Mouse (Mus musculus): ENCODE results near the gene Dpp4.

Dpp4 gene

DNA sequence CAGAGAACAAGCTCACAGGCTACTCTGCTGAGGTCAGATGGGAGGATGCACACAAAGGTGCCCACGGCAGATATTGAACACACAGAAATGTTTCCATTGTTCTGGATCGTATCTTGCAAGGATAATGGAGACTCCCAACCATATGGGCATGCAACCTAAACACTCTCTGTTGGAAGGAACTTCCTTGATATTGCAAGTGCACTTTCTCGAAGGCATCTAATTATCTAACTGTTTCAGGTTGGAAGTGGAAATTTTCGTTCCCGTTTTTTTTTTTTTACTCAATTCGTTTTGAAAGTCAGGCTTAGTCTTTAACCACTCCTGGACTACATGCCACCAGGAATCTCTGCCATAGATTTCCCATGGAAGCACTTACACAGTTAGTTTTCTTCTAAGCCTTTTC lies 51.2 kb downstream of the Dpp4 start:
- no peak for DNase-seq (ENCODE audit: low spot score)

GRCm38 (mm10) chr2:62357259-62357658 lies 54.8 kb downstream of the Dpp4 start:
- DNase-seq (ENCODE audit: low spot score) = no peak

DNA sequence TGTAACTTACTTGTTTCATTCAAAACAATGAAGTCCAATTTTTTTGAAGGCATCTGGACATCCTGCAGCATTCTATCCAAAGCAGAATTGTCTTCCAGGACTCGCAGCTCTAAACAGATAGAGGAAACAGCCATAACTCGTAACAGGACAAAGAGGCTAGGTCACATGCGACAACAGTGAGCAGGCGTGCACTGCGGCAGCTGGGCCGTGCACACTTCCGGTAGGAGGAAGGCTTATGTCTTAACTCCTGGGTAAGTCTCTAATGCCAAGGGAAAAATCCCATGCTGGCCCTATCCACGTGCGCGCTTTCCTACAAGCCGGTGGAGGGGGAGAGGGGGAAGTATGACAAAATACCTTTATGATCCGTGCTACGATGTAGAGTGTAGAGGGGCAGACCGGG lies 55.4 kb downstream of the Dpp4 start:
- no peak for DNase-seq (ENCODE audit: low spot score)

DNA sequence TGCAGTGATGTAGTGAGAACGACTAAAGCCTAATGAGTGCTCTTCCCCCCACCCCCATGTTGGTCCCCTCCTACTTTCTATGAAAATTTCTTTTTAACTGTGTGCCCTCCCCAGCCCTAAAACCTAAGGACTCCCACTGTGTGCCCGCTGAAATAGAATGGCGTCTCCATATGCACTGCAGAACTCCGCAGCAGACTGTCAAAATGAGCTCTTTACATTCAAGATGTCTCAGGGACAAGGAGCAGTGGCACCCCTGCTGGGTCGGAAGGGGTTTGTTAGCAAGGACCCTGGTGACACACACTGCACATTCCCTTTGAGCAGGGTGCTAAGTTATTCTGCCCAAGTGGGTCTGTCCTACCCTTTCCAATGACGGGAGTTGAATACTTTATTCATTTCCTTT lies 56.3 kb downstream of the Dpp4 start:
- DNase-seq (ENCODE audit: low spot score) = no peak

GRCm38 (mm10) chr2:62352035-62352434 lies 60.0 kb downstream of the Dpp4 start:
- no peak for DNase-seq (ENCODE audit: low spot score)

DNA sequence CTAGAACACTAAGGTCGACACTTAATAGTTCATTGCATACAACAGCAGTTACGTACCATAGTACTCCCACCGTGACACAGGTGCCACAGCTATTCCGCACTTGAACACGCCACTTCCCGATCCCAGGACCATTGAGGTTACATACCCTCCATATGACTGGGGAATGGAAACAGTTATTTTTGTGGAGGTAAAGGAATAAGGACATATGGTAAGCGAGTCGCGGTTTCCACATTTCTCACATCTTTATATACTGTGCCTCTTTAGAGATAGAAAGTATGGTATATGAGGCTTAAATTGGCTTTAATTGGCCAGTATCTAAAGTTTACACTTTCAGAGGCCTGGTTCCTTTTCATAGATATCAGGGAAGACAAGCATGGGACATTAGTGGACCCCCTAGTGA lies 64.3 kb downstream of the Dpp4 start:
- DNase-seq (ENCODE audit: low spot score) = no peak

GRCm38 (mm10) chr2:62346771-62347170 lies 65.3 kb downstream of the Dpp4 start:
- DNase-seq (ENCODE audit: low spot score) = no peak

GRCm38 (mm10) chr2:62344367-62344766 lies 67.7 kb downstream of the Dpp4 start:
- DNase-seq (ENCODE audit: low spot score) = no peak

DNA sequence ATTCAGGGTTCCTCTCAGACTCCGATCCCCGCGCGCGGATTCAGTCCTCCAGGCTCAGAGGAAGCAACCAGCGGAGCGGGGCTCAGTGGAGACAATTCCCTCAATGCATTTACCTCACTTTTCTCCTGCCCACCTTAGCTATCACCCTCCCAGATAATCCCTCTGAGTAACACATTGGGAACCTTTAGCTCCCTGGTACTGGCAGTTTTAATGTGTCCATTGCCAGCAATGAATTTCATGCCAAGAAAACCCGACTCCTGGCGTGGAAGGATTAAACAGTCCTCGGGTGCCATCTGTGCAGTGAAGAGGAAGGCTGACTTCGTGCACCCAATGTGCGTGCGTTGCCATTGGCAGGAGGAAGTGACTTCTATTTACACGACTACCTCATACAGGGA lies 70.3 kb downstream of the Dpp4 start:
- no peak for DNase-seq (ENCODE audit: low spot score)

DNA sequence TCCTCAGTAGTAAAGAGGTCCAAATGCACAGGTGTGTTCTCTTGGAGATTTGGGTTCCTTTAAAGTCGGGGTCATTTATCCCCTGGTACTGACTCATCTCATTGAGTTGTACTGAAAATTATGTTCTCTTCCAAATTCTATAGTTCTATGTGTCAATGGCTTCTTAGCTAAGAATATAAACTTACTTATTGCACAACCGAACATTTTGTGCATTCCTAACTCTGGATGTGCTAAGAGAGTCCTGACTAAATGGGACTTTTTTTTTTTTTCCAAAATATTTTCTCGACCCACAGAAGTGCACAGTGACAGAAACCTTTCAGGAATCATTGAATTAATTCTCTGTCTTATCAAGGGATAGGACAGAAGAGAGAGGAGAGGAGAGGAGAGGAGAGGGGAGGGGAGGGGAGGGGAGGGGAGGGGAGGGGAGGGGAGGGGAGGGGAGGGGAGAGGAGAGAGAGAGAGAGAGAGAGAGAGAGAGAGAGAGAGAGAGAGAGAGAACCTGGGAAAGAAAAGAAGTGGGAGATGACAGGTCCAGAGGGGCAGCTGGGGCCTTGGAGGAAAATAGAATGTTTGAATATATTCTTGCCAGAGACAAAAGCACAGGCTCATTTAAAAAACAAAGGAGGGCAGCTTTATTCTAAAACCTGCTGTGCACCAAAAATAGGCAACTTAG lies 70.8 kb downstream of the Dpp4 start:
- no peak for DNase-seq (ENCODE audit: low spot score)

- no peak for DNase-seq (ENCODE audit: low spot score)
Observed at GRCm38 (mm10) chr2:62339222-62339944, 72.6 kb downstream of the Dpp4 start.

GRCm38 (mm10) chr2:62337086-62337485 lies 74.9 kb downstream of the Dpp4 start:
- no peak for DNase-seq (ENCODE audit: low spot score)

- no peak for DNase-seq (ENCODE audit: low spot score)
Observed at GRCm38 (mm10) chr2:62334397-62335243, 77.4 kb downstream of the Dpp4 start.

DNA sequence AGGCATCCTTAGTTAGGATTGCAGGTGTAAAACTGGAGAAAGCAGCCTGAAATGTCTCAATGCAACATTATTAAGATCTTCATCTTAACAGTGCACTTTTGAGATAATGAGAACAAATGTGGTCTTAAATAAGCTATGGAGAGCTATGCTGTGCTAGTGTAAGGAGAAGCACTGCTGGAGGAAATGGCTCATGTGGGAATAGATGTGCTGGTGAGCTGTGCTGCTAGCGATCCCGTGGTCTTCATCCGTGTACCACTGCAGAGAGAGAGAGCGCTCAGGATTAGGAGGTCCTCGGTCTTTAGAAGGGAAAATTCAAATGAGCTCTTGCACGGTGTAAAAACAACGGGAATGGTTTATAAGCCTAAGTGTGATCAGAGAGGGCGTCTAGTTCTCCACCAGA lies 79.6 kb downstream of the Dpp4 start:
- no peak for DNase-seq (ENCODE audit: low spot score)

DNA sequence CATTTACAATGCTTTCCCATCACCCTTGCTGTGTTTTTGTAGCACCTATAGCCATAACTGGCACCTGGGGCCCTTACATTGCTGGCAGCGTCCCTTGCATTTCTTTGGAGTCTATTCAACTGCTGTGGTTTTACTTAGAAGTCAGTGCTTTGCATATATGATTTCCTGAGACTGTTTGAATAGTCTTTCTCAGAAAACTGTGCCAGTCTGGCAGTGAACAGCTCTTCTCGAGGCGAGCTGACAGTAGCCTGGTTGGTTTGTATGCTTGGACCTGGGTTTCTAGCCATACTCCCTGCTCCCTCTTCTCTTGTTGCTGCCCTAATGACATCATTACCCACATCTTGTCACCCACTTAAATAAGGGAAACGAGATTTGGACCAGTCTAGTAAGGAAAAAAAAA lies 80.1 kb downstream of the Dpp4 start:
- DNase-seq (ENCODE audit: low spot score) = no peak

DNA sequence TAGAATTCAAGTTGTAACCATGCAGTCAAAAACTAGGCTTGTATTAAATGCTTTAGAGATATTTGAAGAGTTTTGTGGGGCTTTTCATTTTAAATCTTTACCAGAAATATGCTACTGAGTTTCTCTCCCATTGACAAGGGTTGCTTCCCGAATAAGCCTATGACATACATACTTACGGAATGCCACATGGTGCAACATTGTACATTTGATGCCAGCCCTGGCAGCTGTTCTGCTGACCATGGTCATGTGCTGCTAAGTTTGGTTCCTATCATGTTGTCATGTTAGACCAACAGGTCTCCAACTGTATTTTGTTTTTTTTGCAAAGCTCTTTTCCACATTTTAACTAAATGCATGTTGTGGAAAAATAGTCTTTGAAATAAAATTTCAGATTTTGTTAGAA lies 86.6 kb downstream of the Dpp4 start:
- no peak for DNase-seq (ENCODE audit: low spot score)

DNA sequence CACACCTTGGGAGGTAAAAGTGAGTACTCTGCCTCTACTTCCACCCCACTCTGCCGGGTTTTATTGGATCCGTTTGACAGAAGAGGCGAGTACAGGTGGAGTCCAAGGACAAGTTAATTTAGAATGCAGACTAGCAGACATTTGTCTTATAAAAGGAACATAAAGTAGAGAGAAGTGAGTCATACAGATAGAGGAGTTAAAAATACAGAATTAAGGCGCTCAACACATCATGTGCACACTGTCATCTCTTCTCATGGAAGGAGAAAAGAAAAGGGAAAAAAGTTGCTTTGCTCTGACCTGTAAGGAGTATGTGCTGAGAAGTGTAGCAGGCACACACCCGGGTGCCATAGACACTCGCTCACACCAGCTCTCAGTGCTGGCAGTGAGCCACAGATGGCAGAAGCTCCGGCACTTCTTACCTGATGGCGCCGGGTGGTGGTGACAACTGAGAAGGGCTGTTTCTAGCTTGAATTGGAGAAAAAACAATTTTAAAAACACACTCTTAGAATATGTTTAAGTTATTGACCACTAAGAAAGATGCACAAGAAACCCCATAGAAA lies 88.9 kb downstream of the Dpp4 start:
- no peak for DNase-seq (ENCODE audit: low spot score)

GRCm38 (mm10) chr2:62319489-62319888 lies 92.5 kb downstream of the Dpp4 start:
- no peak for DNase-seq (ENCODE audit: low spot score)

- no peak for DNase-seq (ENCODE audit: low spot score)
Observed at GRCm38 (mm10) chr2:62316930-62317329, 95.1 kb downstream of the Dpp4 start.

- no peak for DNase-seq (ENCODE audit: low spot score)
Observed at GRCm38 (mm10) chr2:62307477-62307876, 104.6 kb downstream of the Dpp4 start.

DNA sequence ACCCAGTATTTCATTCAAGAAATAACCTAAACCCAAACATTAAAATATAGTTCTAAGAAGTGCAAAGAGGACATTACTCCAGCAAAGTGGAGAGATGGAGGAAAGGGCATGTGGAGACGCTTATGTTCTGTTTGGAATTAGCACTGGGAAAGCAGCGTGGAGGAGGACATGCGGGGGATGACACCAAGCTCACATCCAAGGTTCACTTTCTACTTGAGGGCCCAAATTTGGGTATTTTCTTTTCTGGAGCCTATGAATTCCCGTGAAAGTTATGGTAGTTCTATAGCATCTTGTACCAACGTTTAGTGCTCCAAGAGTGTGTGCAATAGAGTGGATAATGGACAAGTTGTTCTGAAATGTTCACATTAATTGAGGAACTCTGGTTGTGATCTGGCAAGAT lies 105.1 kb downstream of the Dpp4 start:
- DNase-seq (ENCODE audit: low spot score) = no peak

GRCm38 (mm10) chr2:62301716-62302115 lies 110.3 kb downstream of the Dpp4 start:
- no peak for DNase-seq (ENCODE audit: low spot score)

- no peak for DNase-seq (ENCODE audit: low spot score)
Observed at GRCm38 (mm10) chr2:62293846-62294245, 118.2 kb downstream of the Dpp4 start.

Measured in ovary, adult 18-20 months (tissue).